Mouse (Mus musculus) spleen, adult 2 months (tissue): ENCODE measurements around the gene Cd2.

Experiments
- CTCF ChIP-seq: fragments of 200-500 bp; IDR thresholded peaks from 2 replicates; pipeline ENCODE4 v1.5.1; 2011; ENCODE audit warnings: mild to moderate bottlenecking, inconsistent platforms; ENCODE audit not compliant: insufficient read depth, insufficient read length, insufficient replicate concordance; ENCODE audit errors: extremely low read depth
- POLR2A ChIP-seq: fragments of 200-500 bp; IDR thresholded peaks from 2 replicates; pipeline ENCODE4 v1.6.1; 2011; ENCODE audit warnings: low read depth, low read length, inconsistent platforms

GRCm38 (mm10) chr3:101283441-101283840 is 4.3 kb downstream of the Cd2 start:
- no peak for TF ChIP-seq CTCF
- no peak for TF ChIP-seq POLR2A
